Mouse (Mus musculus) kidney, embryonic 14.5 days (tissue): Measurements from ENCODE around the gene Unc93a2. TPM values are rescaled to one million over a fixed set of nuclear protein-coding genes. Genes with fewer than 3 reads are reported as not detected.
"Not testable (repeated sequence)": the region's sequence is repeated elsewhere in the genome, so short reads cannot be mapped to it uniquely, and the experiment has no call there.

Experiments used
- ATAC-seq: fragments of 200-750 bp; cut with Nextera tagmentation; 2 replicates; pipeline ENCODE4 v1.8.0; 2017; ENCODE audit warnings: moderate number of reproducible peaks, mild to moderate bottlenecking, moderate TSS enrichment, moderate library complexity; ENCODE audit not compliant: low FRiP score, low TSS enrichment
- H3K27ac ChIP-seq: fragments of 300-500 bp; sonication (generic); 2 replicates; pipeline ENCODE4 v1.5.1; 2014; ENCODE audit warnings: low read depth, mild to moderate bottlenecking, low read length, moderate library complexity, mixed read lengths
- H3K27me3 ChIP-seq: fragments of 300-500 bp; sonication (generic); 2 replicates; pipeline ENCODE4 v1.6.1; 2014; ENCODE audit warnings: mild to moderate bottlenecking, low read length; ENCODE audit not compliant: control insufficient read depth, insufficient read depth
- H3K36me3 ChIP-seq: fragments of 300-500 bp; sonication (generic); 2 replicates; pipeline ENCODE4 v1.6.1; 2014; ENCODE audit warnings: low read length, mixed read lengths; ENCODE audit not compliant: control insufficient read depth, insufficient read depth
- H3K4me1 ChIP-seq: fragments of 300-500 bp; sonication (generic); 2 replicates; pipeline ENCODE4 v1.6.1; 2014; ENCODE audit warnings: low read length, mixed read lengths; ENCODE audit not compliant: control insufficient read depth, insufficient read depth
- H3K4me2 ChIP-seq: fragments of 300-500 bp; sonication (generic); replicated peaks from 2 replicates; pipeline ENCODE4 v1.6.1; 2014; ENCODE audit warnings: low read depth, mild to moderate bottlenecking, low read length
- H3K4me3 ChIP-seq: fragments of 300-500 bp; sonication (generic); 2 replicates; pipeline ENCODE4 v1.5.1; 2014; ENCODE audit warnings: mild to moderate bottlenecking, low read length
- H3K9ac ChIP-seq: fragments of 300-500 bp; sonication (generic); 2 replicates; pipeline ENCODE4 v1.6.1; 2014; ENCODE audit warnings: low read depth, mild to moderate bottlenecking, low read length, moderate library complexity
- H3K9me3 ChIP-seq: fragments of 300-500 bp; sonication (generic); 2 replicates; pipeline ENCODE4 v1.6.1; 2016; ENCODE audit warnings: low read length; ENCODE audit not compliant: control insufficient read depth
- WGBS: fragments of 180-500 bp; shearing (Covaris S2); extraction: QIAGEN DNeasy Blood & Tissue Kit; methylation state at CpG from one replicate; pipeline ENCODE4 v1.1.7; 2014; 5-methylcytosine and 5-hydroxymethylcytosine counted together
- polyA plus RNA-seq: library from polyadenylated mRNA; unstranded; fragments of >200 nt; fragmentation: Nextera tagmentation; extraction: Ambion mirVana; gene quantifications from 2 replicates; pipeline ENCODE4 v1.2.1, GENCODE M21; 2014

The Unc93a2 gene
- polyA plus RNA-seq, 1 experiment from 2014 or later = not detected

- H3K9me3 ChIP-seq, H3K4me3 ChIP-seq: not testable (repeated sequence)
Measured at GRCm38 (mm10) chr17:7352596-7352995, 32.7 kb downstream of the Unc93a2 start, which contains the start of gene Ttll2. Gene Ttll2 (minus strand): TSS chr17:7352696.

DNA sequence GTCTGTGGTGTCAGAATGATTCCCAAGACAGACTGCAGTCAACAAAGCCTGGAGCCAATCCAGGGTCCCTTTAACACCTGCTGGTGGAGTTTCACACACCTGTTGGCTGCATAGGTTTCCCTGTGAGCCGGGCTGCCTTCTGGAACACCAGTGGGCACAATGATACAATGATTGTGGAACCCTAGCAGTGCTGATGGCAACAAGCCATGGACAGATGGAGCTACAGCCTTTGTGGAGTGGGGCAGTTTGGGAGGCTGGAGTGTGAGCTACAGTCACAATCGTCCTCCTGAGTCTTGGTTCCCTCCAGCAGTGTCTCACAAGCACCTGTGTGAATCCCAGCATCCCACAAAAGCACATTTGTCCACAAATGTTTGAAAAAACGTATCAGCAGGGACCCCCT lies 36.5 kb downstream of the Unc93a2 start:
- H3K9ac ChIP-seq, H3K4me3 ChIP-seq, H3K9me3 ChIP-seq, H3K27ac ChIP-seq, H3K4me1 ChIP-seq, H3K27me3 ChIP-seq, ATAC-seq, H3K36me3 ChIP-seq, H3K4me2 ChIP-seq: not testable (repeated sequence)
- 88% methylated on average over 2 of the region's 3 CpGs for WGBS

More at GRCm38 (mm10) chr17:7352596-7352995, 32.7 kb downstream of the Unc93a2 start, which contains the start of gene Ttll2:
- not testable (repeated sequence) for H3K4me2 ChIP-seq, H3K9ac ChIP-seq, H3K36me3 ChIP-seq, H3K27ac ChIP-seq, H3K4me1 ChIP-seq, ATAC-seq, H3K27me3 ChIP-seq
- whole genome bisulfite sequencing = 82% methylated on average over 1 of the region's 1 CpGs

DNA sequence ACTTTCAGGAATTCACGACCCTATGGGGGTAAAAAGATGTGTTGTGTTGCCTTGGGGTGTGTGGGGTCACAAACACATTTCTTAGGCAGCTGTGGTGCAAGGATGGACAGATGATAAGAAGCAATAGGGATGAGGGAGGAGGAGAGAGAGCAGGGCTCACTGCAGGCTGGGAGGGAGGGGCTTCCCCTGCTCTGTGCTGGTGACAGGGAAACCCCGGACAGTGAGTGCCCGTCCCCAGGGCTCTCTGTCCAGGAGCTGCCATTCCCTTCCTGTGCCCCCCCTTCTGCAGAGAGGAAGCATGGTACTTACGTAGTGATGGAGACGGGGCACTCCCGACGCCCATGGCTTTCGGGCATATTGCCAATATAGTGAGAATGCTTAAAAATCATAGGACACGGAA lies 47.9 kb downstream of the Unc93a2 start:
- H3K9me3 ChIP-seq, H3K4me2 ChIP-seq, H3K4me3 ChIP-seq, ATAC-seq, H3K36me3 ChIP-seq, H3K9ac ChIP-seq, H3K4me1 ChIP-seq, H3K27me3 ChIP-seq, H3K27ac ChIP-seq: not testable (repeated sequence)
- 62% methylated on average over 9 of the region's 9 CpGs for WGBS

- H3K27me3 ChIP-seq, ATAC-seq, H3K36me3 ChIP-seq, H3K9ac ChIP-seq, H3K4me2 ChIP-seq, H3K4me3 ChIP-seq, H3K27ac ChIP-seq, H3K4me1 ChIP-seq, H3K9me3 ChIP-seq: not testable (repeated sequence)
- 61% methylated on average over 3 of the region's 5 CpGs for WGBS
Measured at GRCm38 (mm10) chr17:7332745-7333144, 52.5 kb downstream of the Unc93a2 start.

DNA sequence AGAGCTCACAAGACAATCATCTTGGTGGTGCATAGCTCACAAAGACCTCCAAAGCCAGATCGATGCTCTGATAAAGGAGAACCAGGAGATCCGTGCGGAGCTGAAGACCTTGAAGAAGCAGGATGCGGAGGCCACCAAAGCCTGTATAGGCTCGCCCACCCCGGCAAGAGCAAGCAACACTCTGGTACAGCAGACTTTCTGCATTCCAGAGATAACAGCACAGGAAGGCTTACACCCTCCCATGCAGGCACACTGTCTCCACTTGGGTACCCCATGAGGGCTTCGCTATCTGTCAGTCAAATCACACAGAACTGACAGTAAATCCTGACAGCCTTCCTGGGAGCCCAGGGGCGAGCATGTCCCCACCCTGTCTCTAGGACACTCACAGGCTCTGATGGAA lies 58.8 kb downstream of the Unc93a2 start:
- not testable (repeated sequence) for H3K27me3 ChIP-seq, H3K36me3 ChIP-seq, H3K4me2 ChIP-seq, H3K4me1 ChIP-seq, H3K9me3 ChIP-seq, H3K4me3 ChIP-seq, ATAC-seq, H3K27ac ChIP-seq, H3K9ac ChIP-seq
- WGBS = 84% methylated on average over 3 of the region's 8 CpGs

DNA sequence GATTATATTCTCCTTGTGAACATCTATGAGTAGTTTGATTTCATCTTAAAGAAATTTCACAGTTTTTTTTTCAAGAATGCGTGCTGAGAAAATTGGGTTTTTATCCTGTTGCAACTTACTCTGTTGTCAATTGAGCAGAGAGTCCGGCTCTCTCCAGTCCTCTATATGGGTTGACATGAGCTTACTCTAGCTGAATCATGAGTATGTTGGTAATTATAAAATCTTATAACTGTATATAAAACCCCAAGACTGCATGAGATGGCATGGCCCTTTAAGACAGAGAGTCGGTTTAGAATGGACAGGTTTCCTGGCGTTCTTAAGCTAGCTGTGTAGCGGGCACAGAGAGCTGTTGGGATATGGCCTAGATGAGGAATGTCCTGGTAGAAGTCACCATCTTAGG lies 60.9 kb downstream of the Unc93a2 start, which contains the start of gene Tcp10a:
Gene Tcp10a, plus strand, starts transcription at position 301 of the 400 bp plus-strand sequence.
- H3K4me2 ChIP-seq, H3K36me3 ChIP-seq, ATAC-seq, H3K27ac ChIP-seq, H3K27me3 ChIP-seq, H3K9ac ChIP-seq, H3K4me1 ChIP-seq, H3K9me3 ChIP-seq, H3K4me3 ChIP-seq: not testable (repeated sequence)
- 89% methylated on average over 3 of the region's 5 CpGs for WGBS

DNA sequence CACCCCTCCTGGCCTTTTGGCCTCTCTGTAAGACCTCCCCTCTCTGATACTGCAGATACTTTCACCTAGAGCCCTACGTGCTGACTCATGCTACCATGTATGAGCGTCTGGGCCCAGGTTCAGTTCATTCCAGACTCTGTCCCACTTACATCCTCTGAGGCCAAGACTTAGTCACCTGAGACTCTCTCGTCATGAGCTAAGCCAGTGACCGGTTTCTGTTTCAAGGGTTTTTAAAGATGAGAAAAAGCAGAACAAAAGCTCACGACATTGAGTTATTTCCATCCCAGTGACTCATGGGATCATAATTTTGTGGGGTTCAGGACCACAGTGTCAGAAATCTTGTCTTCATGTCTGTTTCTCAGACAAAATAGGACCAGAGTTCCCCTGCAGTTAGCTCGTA lies 65.5 kb downstream of the Unc93a2 start:
- H3K27ac ChIP-seq, ATAC-seq, H3K4me1 ChIP-seq, H3K27me3 ChIP-seq, H3K4me3 ChIP-seq, H3K36me3 ChIP-seq, H3K9me3 ChIP-seq, H3K9ac ChIP-seq, H3K4me2 ChIP-seq: not testable (repeated sequence)
- WGBS = 85% methylated on average over 6 of the region's 6 CpGs

- not testable (repeated sequence) for H3K4me1 ChIP-seq, H3K36me3 ChIP-seq, H3K4me3 ChIP-seq, H3K9me3 ChIP-seq, H3K4me2 ChIP-seq, H3K9ac ChIP-seq, H3K27me3 ChIP-seq, H3K27ac ChIP-seq, ATAC-seq
- 84% methylated on average over 6 of the region's 8 CpGs for WGBS
Measured at GRCm38 (mm10) chr17:7315693-7316382, 69.4 kb downstream of the Unc93a2 start.
